Mouse (Mus musculus) cerebellum, postnatal 10 days (tissue): ENCODE data around the gene Klc4.

ENCODE experiments used
- DNase-seq, 2 experiments: peaks; one replicate each; pipeline ENCODE4 v3.0.0; 2021; ENCODE audit warnings: mixed read lengths in 2 of 2

The Klc4 gene

DNA sequence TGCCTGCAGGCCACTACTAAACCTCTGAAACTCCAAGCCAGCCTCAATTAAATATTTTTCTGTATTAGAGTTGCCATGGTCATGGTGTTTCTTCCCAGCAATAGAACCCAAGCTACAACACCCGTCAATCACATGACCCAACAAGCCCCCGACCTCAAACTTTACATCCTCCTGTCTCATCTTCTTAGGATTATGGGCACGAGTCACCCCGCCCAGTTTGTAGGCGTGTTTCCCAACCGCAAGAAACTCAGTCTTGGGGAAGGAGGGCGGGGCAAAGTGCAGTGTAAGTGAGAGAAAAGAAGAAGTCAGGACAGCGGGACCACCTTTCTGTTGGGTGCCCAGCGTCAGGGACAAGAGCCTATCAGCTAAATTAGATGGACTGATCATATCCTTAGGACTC lies 57.6 kb downstream of the Klc4 start:
- no peak for DNase-seq

GRCm38 (mm10) chr17:46586327-46586726 lies 59.5 kb downstream of the Klc4 start:
- no peak for DNase-seq
